Mouse (Mus musculus) forebrain, embryonic 11.5 days (tissue): Measurements from ENCODE around the gene Cfap43. TPM values are rescaled to one million over a fixed set of nuclear protein-coding genes. Genes with fewer than 3 reads are reported as not detected.

Source experiments
- ATAC-seq: fragments of 200-750 bp; cut with Nextera tagmentation; replicated peaks from 2 replicates; pipeline ENCODE4 v1.8.0; 2017; ENCODE audit warnings: moderate TSS enrichment; ENCODE audit not compliant: low FRiP score
- DNase-seq: peaks from one replicate; pipeline ENCODE4 v3.0.0-alpha.2; 2017; ENCODE audit warnings: low spot score
- H3K27ac ChIP-seq: fragments of 300-500 bp; sonication (generic); 2 replicates; pipeline ENCODE4 v1.5.1; 2014; ENCODE audit warnings: low read depth, low read length
- H3K27me3 ChIP-seq: fragments of 300-500 bp; sonication (generic); 2 replicates; pipeline ENCODE4 v1.6.1; 2014; ENCODE audit warnings: mild to moderate bottlenecking, low read length, mixed read lengths; ENCODE audit not compliant: control insufficient read depth, insufficient read depth
- H3K36me3 ChIP-seq: fragments of 300-500 bp; sonication (generic); 2 replicates; pipeline ENCODE4 v1.6.1; 2014; ENCODE audit warnings: mild to moderate bottlenecking, low read length, moderate library complexity, mixed read lengths; ENCODE audit not compliant: control insufficient read depth, insufficient read depth
- H3K4me1 ChIP-seq: fragments of 300-500 bp; sonication (generic); replicated peaks from 2 replicates; pipeline ENCODE4 v1.6.1; 2014; ENCODE audit warnings: low read length, mixed read lengths; ENCODE audit not compliant: control insufficient read depth, insufficient read depth
- H3K4me2 ChIP-seq: fragments of 300-500 bp; sonication (generic); 2 replicates; pipeline ENCODE4 v1.6.1; 2014; ENCODE audit warnings: low read depth, mild to moderate bottlenecking, low read length, moderate library complexity, mixed read lengths; ENCODE audit not compliant: severe bottlenecking
- H3K4me3 ChIP-seq: fragments of 300-500 bp; sonication (generic); 2 replicates; pipeline ENCODE4 v1.5.1; 2014; ENCODE audit warnings: low read depth, low read length
- H3K9ac ChIP-seq: fragments of 300-500 bp; sonication (generic); 2 replicates; pipeline ENCODE4 v1.6.1; 2014; ENCODE audit warnings: low read length
- H3K9me3 ChIP-seq: fragments of 300-500 bp; sonication (generic); 2 replicates; pipeline ENCODE4 v1.6.1; 2016; ENCODE audit warnings: low read length, mixed read lengths; ENCODE audit not compliant: control insufficient read depth
- WGBS: fragments of 180-500 bp; shearing (Covaris S2); extraction: QIAGEN DNeasy Blood & Tissue Kit; methylation state at CpG from one replicate; pipeline ENCODE4 v1.1.7; 2014; 5-methylcytosine and 5-hydroxymethylcytosine counted together
- polyA plus RNA-seq: library from polyadenylated mRNA; unstranded; fragments of >200 nt; fragmentation: Nextera tagmentation; extraction: Ambion mirVana; gene quantifications from 2 replicates; pipeline ENCODE4 v1.2.1, GENCODE M21; 2014

Gene Cfap43
- polyA plus RNA-seq, 1 experiment from 2014 or later: 0.15 TPM

GRCm38 (mm10) chr19:47705080-47705771, 213.9 kb downstream of the Cfap43 start:
- Histone ChIP-seq H3K4me1 (no peaks in the 10 kb centered on the region), H3K36me3 (no peaks in the 10 kb centered on the region), H3K9me3 (no peaks in the 10 kb centered on the region), H3K4me2 (no peak overlapping the region), H3K27me3 (no peaks in the 10 kb centered on the region), H3K27ac (no peak overlapping the region), H3K4me3 (no peak overlapping the region), H3K9ac (no peak overlapping the region)
- 76% methylated on average over 13 of the region's 13 CpGs for WGBS
- no peak for ATAC-seq
- no peak for DNase-seq

DNA sequence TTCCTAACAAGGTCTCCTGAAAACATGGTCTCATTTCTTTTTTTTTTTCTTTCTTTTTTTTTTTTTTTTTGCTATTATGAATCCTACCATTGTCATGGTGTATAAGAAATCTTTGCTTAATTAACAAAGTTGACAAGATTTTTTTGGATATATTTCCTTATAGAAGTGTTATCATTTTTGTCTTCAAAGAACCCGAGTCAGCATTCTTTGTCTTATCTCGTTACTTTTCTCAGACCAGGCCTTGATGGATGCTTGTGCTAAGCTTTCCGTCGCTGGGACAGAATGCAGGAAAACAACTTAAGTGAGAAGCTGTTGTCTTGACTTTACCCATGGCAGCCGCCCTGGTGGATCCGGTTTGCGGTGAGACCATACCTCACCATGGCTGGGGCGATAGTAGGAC, 218.6 kb downstream of the Cfap43 start:
- ATAC-seq: no peak
- Histone ChIP-seq H3K27me3 (no peaks in the 10 kb centered on the region), H3K9ac (no peak overlapping the region), H3K4me1 (no peaks in the 10 kb centered on the region), H3K36me3 (no peaks in the 10 kb centered on the region), H3K9me3 (no peaks in the 10 kb centered on the region), H3K27ac (no peak overlapping the region), H3K4me3 (no peak overlapping the region), H3K4me2 (no peak overlapping the region)
- 84% methylated on average over 8 of the region's 8 CpGs for WGBS
- DNase-seq: no peak

DNA sequence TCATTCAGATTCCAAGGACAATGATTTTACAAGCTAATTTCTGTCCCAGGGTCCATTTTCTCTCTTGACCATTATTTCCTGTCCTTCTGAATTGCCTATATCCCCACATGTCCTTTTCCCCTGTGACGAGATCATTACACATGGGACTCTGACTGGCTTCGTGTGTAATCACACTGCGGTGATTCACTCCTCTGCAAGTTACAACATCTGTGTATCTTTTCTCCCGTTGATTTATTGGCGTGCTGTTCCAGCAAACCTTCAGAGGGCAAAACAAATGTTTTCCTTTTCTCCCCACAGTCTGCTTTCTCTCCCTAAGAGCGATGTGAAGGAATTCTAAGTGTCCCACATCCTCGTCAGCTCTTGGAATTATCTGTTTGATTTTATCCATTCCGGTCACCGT, 219.3 kb downstream of the Cfap43 start:
- 91% methylated on average over 9 of the region's 9 CpGs for WGBS
- no peak for DNase-seq
- Histone ChIP-seq H3K4me3 (no peak overlapping the region), H3K27me3 (no peaks in the 10 kb centered on the region), H3K4me1 (no peaks in the 10 kb centered on the region), H3K4me2 (no peak overlapping the region), H3K9me3 (no peaks in the 10 kb centered on the region), H3K27ac (no peak overlapping the region), H3K9ac (no peak overlapping the region), H3K36me3 (no peaks in the 10 kb centered on the region)
- ATAC-seq: no peak

DNA sequence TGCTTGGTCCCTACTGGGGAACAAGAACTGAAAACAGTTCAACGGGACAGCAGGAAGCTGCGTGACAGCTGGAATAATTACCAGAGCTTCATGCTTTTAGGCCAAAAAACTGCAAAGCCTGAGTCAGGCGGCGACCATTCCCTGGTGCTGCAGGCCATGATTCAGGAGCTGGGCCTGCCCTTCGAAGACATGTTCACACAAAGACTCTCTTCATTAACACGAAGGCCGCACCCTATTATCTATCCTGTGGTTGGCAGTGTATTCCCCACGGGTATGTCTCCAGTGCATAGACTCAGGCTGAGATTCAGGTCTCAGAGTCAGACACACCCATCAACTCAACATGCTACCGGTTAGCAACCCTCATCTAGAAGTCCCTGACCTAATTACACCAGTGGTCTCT, 220.8 kb downstream of the Cfap43 start:
- Histone ChIP-seq H3K36me3 (no peaks in the 10 kb centered on the region), H3K27ac (no peak overlapping the region), H3K4me1 (no peaks in the 10 kb centered on the region; the same call in 1 of the 2 replicates), H3K27me3 (no peaks in the 10 kb centered on the region), H3K4me3 (no peak overlapping the region), H3K9ac (no peak overlapping the region), H3K9me3 (no peaks in the 10 kb centered on the region), H3K4me2 (no peak overlapping the region)
- 81% methylated on average over 9 of the region's 9 CpGs for WGBS
- DNase-seq: no peak
- ATAC-seq: no peak

DNA sequence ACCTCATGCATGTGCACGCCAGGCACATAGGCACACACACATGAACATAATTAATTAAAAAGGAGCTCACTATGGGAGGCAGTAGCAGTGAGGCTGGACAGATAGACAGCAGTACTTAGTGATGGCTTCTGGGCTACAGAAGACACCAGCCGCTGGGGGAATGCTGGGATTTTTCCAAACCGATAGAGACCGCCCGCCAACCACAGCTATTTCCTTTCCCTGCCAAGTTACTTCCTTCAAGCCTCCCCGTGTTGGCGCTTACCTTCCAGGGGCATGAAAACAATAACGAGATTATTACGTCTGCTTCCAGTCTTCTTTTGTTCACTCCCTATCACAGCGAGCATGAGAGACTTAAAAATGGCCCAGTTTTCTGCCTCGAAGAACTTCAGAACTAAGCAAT, 222.0 kb downstream of the Cfap43 start:
- Histone ChIP-seq H3K4me1 (no peaks in the 10 kb centered on the region; the same call in 1 of the 2 replicates), H3K4me3 (no peak overlapping the region), H3K9ac (no peak overlapping the region), H3K9me3 (no peaks in the 10 kb centered on the region), H3K27me3 (no peaks in the 10 kb centered on the region), H3K36me3 (no peaks in the 10 kb centered on the region), H3K4me2 (no peak overlapping the region), H3K27ac (no peak overlapping the region)
- ATAC-seq (no peak), DNase-seq (peak; percentile 10)
- WGBS: 87% methylated on average over 11 of the region's 11 CpGs

GRCm38 (mm10) chr19:47696411-47696810, 222.7 kb downstream of the Cfap43 start:
- Histone ChIP-seq H3K27ac (no peak overlapping the region), H3K4me3 (no peak overlapping the region), H3K27me3 (no peaks in the 10 kb centered on the region), H3K36me3 (no peaks in the 10 kb centered on the region), H3K4me2 (no peak overlapping the region), H3K4me1 (no peaks in the 10 kb centered on the region; the same call in 1 of the 2 replicates), H3K9ac (no peak overlapping the region), H3K9me3 (no peaks in the 10 kb centered on the region)
- DNase-seq (peak; percentile 38), ATAC-seq (no peak)
- WGBS: 91% methylated on average over 8 of the region's 8 CpGs

DNA sequence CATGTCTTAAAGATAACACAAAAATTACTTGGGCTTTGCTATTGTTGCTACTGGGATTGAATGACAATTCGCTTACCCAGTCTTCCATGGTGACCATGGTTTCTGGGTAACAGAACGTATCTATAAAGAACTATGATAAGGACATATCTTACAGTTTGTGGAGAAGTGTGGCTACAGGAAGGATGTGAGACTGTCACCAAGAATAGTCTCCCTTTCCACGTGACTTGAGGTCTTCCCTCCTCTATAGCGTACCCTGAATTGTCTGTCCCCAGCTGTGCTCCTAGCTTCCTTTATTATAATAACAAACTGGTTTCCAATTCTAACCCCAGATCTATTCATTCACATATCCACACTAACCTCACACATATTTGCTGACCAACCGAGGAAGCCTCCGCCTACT, 223.4 kb downstream of the Cfap43 start:
- H3K4me3 ChIP-seq: no peak overlapping the region
- DNase-seq (no peak), ATAC-seq (no peak)
- no peaks in the 10 kb centered on the region; the same call in 1 of the 2 replicates for H3K4me1 ChIP-seq
- H3K9me3 ChIP-seq: no peaks in the 10 kb centered on the region
- no peak overlapping the region for H3K9ac ChIP-seq
- H3K27ac ChIP-seq: no peak overlapping the region
- no peaks in the 10 kb centered on the region for H3K36me3 ChIP-seq
- 89% methylated on average over 6 of the region's 6 CpGs for WGBS
- no peak overlapping the region for H3K4me2 ChIP-seq
- no peaks in the 10 kb centered on the region for H3K27me3 ChIP-seq

DNA sequence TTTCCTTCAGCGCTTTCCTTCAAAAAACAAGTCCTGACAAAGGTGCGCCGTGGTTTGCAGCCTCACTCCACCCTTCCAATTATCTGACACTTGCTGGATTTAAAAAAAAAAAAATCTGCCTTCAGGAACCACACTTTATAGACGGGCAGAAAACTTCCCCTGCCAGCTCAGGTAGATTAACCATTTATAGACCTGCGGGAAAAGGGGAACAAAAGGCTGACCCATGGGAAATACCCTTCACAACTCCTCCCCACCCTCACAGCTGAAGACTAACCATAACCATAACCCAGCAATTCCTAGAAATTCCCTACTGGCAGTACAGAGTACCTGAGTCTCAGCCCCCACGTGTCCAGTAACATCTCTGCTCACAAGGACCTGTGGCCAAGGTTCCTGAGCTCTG, 227.1 kb downstream of the Cfap43 start, which contains the start of gene Col17a1:
TSS of gene Col17a1 (minus strand) at position 101 of the 400 bp plus-strand sequence.
- H3K36me3 ChIP-seq: no peaks in the 10 kb centered on the region
- DNase-seq: no peak
- no peak within 1 kb of the TSS for H3K4me2 ChIP-seq
- H3K9me3 ChIP-seq: no peaks in the 10 kb centered on the region
- no peak for ATAC-seq
- H3K9ac ChIP-seq: no peak within 1 kb of the TSS
- WGBS: 79% methylated on average over 6 of the region's 6 CpGs
- no peaks in the 10 kb centered on the region for H3K27me3 ChIP-seq
- no peak within 1 kb of the TSS for H3K4me3 ChIP-seq
- no peaks in the 10 kb centered on the region; the same call in 1 of the 2 replicates for H3K4me1 ChIP-seq
- H3K27ac ChIP-seq: no peak within 1 kb of the TSS

DNA sequence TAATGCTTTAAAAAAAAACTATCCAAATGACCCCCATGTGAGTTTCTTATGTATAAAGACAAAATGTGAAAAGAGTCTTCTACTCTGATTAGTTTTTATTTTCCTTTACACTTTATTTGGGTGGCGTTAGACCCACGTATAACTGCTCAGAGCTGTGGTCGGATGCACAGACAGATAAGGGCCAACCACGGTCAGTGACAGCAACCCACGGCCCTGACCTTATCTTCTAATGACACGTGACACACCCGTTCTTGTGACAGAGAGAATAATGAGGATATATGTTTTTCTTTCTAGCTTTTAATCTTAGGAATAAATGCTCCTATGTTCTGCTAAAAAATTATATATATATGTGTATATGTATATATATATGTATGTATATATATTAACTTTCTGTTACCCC, 229.5 kb downstream of the Cfap43 start:
- Histone ChIP-seq H3K4me2 (no peak overlapping the region), H3K9ac (no peak overlapping the region), H3K4me1 (peaks cover 3% of the 10 kb centered on the region; the same call in 1 of the 2 replicates), H3K27ac (no peak overlapping the region), H3K36me3 (no peaks in the 10 kb centered on the region), H3K27me3 (no peaks in the 10 kb centered on the region), H3K9me3 (no peaks in the 10 kb centered on the region), H3K4me3 (no peak overlapping the region)
- DNase-seq: no peak
- 91% methylated on average over 7 of the region's 7 CpGs for WGBS
- ATAC-seq: no peak
